Comparison of ENCODE assay signal across 16 mouse cellular contexts in genomic region chr19:6972247-6972917, GRCm38 (mm10). TPM values are rescaled to one million over a fixed set of nuclear protein-coding genes. Genes with fewer than 3 reads are reported as not detected.
DNase-seq lines count a peak whose midpoint lies in the region; ATAC-seq and TF ChIP-seq lines count a peak whose summit lies in the region.
"Had no signal": no experiment of that assay in that cellular context is flagged by ENCODE, and none has a peak within 500 bp of the region (broad histone marks: within the 10 kb centered on the region; RNA-seq: fewer than 3 reads in every experiment).

No protein-coding gene starts in this region.

- DNase-seq in heart, adult 11 months: peak; percentile 93
- no peak for DNase-seq in liver, embryonic 13.5 days
- DNase-seq in liver, postnatal 0 days: no peak
- DNase-seq in limb, embryonic 10.5 days (ENCODE audit: low spot score): no peak
- DNase-seq in left cerebral cortex, postnatal 4 days: no peak
- no peak for DNase-seq in adrenal gland, postnatal 4 days (ENCODE audit: low spot score in 2 of 2)
- DNase-seq: cerebellum, postnatal 14 days; heart, postnatal 36 days; spleen, adult 18-20 months; thymus, postnatal 14 days had no signal

- H3K4me1 ChIP-seq in heart, embryonic 12.5 days (replicated peaks): peaks cover 62% of the 10 kb centered on the region
- peaks cover 88% of the 10 kb centered on the region for H3K4me1 ChIP-seq in liver, embryonic 13.5 days (replicated peaks)
- peaks cover 46% of the 10 kb centered on the region for H3K4me1 ChIP-seq in liver, postnatal 0 days (ENCODE audit: insufficient read depth)
- peaks cover 12% of the 10 kb centered on the region for H3K4me1 ChIP-seq in ES-Bruce4 (ENCODE audit: control insufficient read depth, insufficient read depth, low read length)
- H3K4me1 ChIP-seq in limb, embryonic 10.5 days: peaks cover 75% of the 10 kb centered on the region

- no peak overlapping the region for H3K4me3 ChIP-seq in heart, embryonic 12.5 days
- H3K4me3 ChIP-seq in liver, embryonic 13.5 days (replicated peaks): no peak overlapping the region
- no peak overlapping the region for H3K4me3 ChIP-seq in liver, postnatal 0 days (ENCODE audit: low read depth, low read length)
- H3K4me3 ChIP-seq in ES-Bruce4 (ENCODE audit: low read depth, low read length): no peak overlapping the region
- H3K4me3 ChIP-seq in limb, embryonic 10.5 days: no peak overlapping the region; the same call in 1 of the 2 replicates
- H3K4me3 ChIP-seq: forebrain, embryonic 15.5 days; left cerebral cortex, adult 2 months had no signal

- TF ChIP-seq POLR2A in ES-Bruce4 (IDR thresholded peaks at IDR 0.05; ENCODE audit: insufficient read depth, low read length): no peak

- H3K36me3 ChIP-seq in heart, embryonic 12.5 days: peaks cover 8% of the 10 kb centered on the region
- peaks cover 10% of the 10 kb centered on the region for H3K36me3 ChIP-seq in liver, embryonic 13.5 days
- peaks cover 2% of the 10 kb centered on the region for H3K36me3 ChIP-seq in liver, postnatal 0 days (replicated peaks; ENCODE audit: insufficient read depth, low read length)
- H3K36me3 ChIP-seq in ES-Bruce4 (ENCODE audit: control insufficient read depth, insufficient read depth, low read length, poor library complexity, severe bottlenecking): peaks cover 3% of the 10 kb centered on the region
- peaks cover 14% of the 10 kb centered on the region for H3K36me3 ChIP-seq in limb, embryonic 10.5 days

- no peaks in the 10 kb centered on the region for H3K27me3 ChIP-seq in heart, embryonic 12.5 days (replicated peaks)
- H3K27me3 ChIP-seq in liver, embryonic 13.5 days: peaks cover 7% of the 10 kb centered on the region; the same call in 1 of the 2 replicates
- no peaks in the 10 kb centered on the region for H3K27me3 ChIP-seq in liver, postnatal 0 days (ENCODE audit: insufficient read depth, low read length)
- no peaks in the 10 kb centered on the region for H3K27me3 ChIP-seq in ES-Bruce4 (ENCODE audit: control insufficient read depth, insufficient read depth, low read length, poor library complexity, severe bottlenecking)
- H3K27me3 ChIP-seq in limb, embryonic 10.5 days (ENCODE audit: low read depth, poor library complexity, severe bottlenecking): peaks cover 3% of the 10 kb centered on the region; the same call in 1 of the 2 replicates

- ATAC-seq in heart, embryonic 12.5 days (ENCODE audit: insufficient number of reproducible peaks, low FRiP score): no peak
- ATAC-seq in liver, embryonic 13.5 days (ENCODE audit: low read depth): no peak
- ATAC-seq in liver, postnatal 0 days: no peak
- ATAC-seq: forebrain, embryonic 15.5 days; hindbrain, embryonic 16.5 days; midbrain, embryonic 16.5 days had no signal

- H3K27ac ChIP-seq in heart, embryonic 12.5 days (ENCODE audit: poor library complexity, severe bottlenecking): no peak overlapping the region
- 0 out of 2 replicates have a peak overlapping the region, but pooled peaks have one; percentile 27 for H3K27ac ChIP-seq in liver, embryonic 13.5 days
- no peak overlapping the region for H3K27ac ChIP-seq in liver, postnatal 0 days (ENCODE audit: low read depth)
- peak overlapping the region; percentile 42; the same call in 1 of the 2 replicates for H3K27ac ChIP-seq in ES-Bruce4 (ENCODE audit: insufficient read depth, low read length)
- 0 out of 2 replicates have a peak overlapping the region, but pooled peaks have one; percentile 37 for H3K27ac ChIP-seq in limb, embryonic 10.5 days
- H3K27ac ChIP-seq: forebrain, embryonic 15.5 days; left cerebral cortex, adult 2 months had no signal

- intact Hi-C loops in left cerebral cortex, postnatal 4 days (cut with DNase I): no loop called here

- TF ChIP-seq CTCF in liver, postnatal 0 days (IDR thresholded peaks at IDR 0.05; ENCODE audit: low read depth): no peak
- no peak for TF ChIP-seq CTCF in ES-Bruce4 (IDR thresholded peaks at IDR 0.05; ENCODE audit: low read depth, low read length)

- H3K4me2 ChIP-seq in heart, embryonic 12.5 days: no peak overlapping the region
- no peak overlapping the region for H3K4me2 ChIP-seq in liver, embryonic 13.5 days
- no peak overlapping the region for H3K4me2 ChIP-seq in liver, postnatal 0 days (ENCODE audit: low read depth, low read length)
- H3K4me2 ChIP-seq: forebrain, embryonic 15.5 days had no signal

- no peak overlapping the region for H3K9ac ChIP-seq in heart, embryonic 12.5 days
- H3K9ac ChIP-seq in liver, embryonic 13.5 days: no peak overlapping the region
- no peak overlapping the region for H3K9ac ChIP-seq in liver, postnatal 0 days (replicated peaks)
- H3K9ac ChIP-seq in ES-Bruce4 (ENCODE audit: low read depth, poor library complexity, severe bottlenecking): no peak overlapping the region
- H3K9ac ChIP-seq: forebrain, embryonic 15.5 days had no signal

- 80% methylated on average over 13 of the region's 13 CpGs for WGBS in heart, embryonic 12.5 days
- WGBS in liver, embryonic 13.5 days (ENCODE audit: insufficient replicate concordance): 75% methylated on average over 13 of the region's 13 CpGs
- WGBS in liver, postnatal 0 days (ENCODE audit: insufficient replicate concordance): 77% methylated on average over 13 of the region's 13 CpGs
- 86% methylated on average over 13 of the region's 13 CpGs for WGBS in limb, embryonic 10.5 days

- no peaks in the 10 kb centered on the region for H3K9me3 ChIP-seq in heart, embryonic 12.5 days (replicated peaks)
- H3K9me3 ChIP-seq in liver, embryonic 13.5 days (replicated peaks): no peaks in the 10 kb centered on the region
- no peaks in the 10 kb centered on the region for H3K9me3 ChIP-seq in liver, postnatal 0 days (ENCODE audit: low read length)
- no peaks in the 10 kb centered on the region for H3K9me3 ChIP-seq in ES-Bruce4 (replicated peaks; ENCODE audit: control insufficient read depth, insufficient read depth, low read length, poor library complexity, severe bottlenecking)
- no peaks in the 10 kb centered on the region for H3K9me3 ChIP-seq in limb, embryonic 10.5 days (replicated peaks)
- H3K9me3 ChIP-seq: forebrain, embryonic 15.5 days had no signal

- no peak for TF ChIP-seq EP300 in liver, postnatal 0 days (IDR thresholded peaks at IDR 0.05; ENCODE audit: low read depth)
- no peak for TF ChIP-seq EP300 in ES-Bruce4 (IDR thresholded peaks at IDR 0.05; ENCODE audit: insufficient read depth, low read depth, low read length)

RNA-seq across cellular contexts. Expression of gene Ppp1r14b, which starts 2.4 kb away (rescaled TPM):
- polyA plus RNA-seq in heart, embryonic 12.5 days (2016; fragmentation: Nextera tagmentation; extraction: Ambion mirVana): 194 and 198 TPM in 2 replicates
- 73.6 and 81.7 TPM in 2 replicates for polyA plus RNA-seq in liver, embryonic 13.5 days (2015; fragmentation: Nextera tagmentation; extraction: Ambion mirVana)
- 48.3 and 57.2 TPM in 2 replicates for polyA plus RNA-seq in liver, postnatal 0 days (2015; fragmentation: Nextera tagmentation; extraction: Ambion mirVana)
- 151 and 166 TPM in 2 replicates for polyA plus RNA-seq in ES-Bruce4 (2011; ENCODE audit: insufficient read depth, insufficient read length, low read depth, missing spikeins)
- polyA plus RNA-seq in limb, embryonic 10.5 days (2016; fragmentation: Nextera tagmentation; extraction: Ambion mirVana): 245 and 281 TPM in 2 replicates
- 100 to 1,000 TPM; 335 to 369 TPM for total RNA-seq in left cerebral cortex, postnatal 4 days (2021)
- total RNA-seq in adrenal gland, postnatal 4 days (2021): 100 to 1,000 TPM; 292 to 312 TPM

RNA-seq across cellular contexts. Expression of gene Plcb3, which starts 3.9 kb away (rescaled TPM):
- polyA plus RNA-seq in heart, embryonic 12.5 days (2016; fragmentation: Nextera tagmentation; extraction: Ambion mirVana): 26.6 and 28.9 TPM in 2 replicates
- polyA plus RNA-seq in liver, embryonic 13.5 days (2015; fragmentation: Nextera tagmentation; extraction: Ambion mirVana): 5.6 and 6.3 TPM in 2 replicates
- 3.5 and 3.6 TPM in 2 replicates for polyA plus RNA-seq in liver, postnatal 0 days (2015; fragmentation: Nextera tagmentation; extraction: Ambion mirVana)
- 42.4 and 45.6 TPM in 2 replicates for polyA plus RNA-seq in ES-Bruce4 (2011; ENCODE audit: insufficient read depth, insufficient read length, low read depth, missing spikeins)
- 29.2 and 37.8 TPM in 2 replicates for polyA plus RNA-seq in limb, embryonic 10.5 days (2016; fragmentation: Nextera tagmentation; extraction: Ambion mirVana)
- 10 to 100 TPM; 13.7 to 15.1 TPM for total RNA-seq in left cerebral cortex, postnatal 4 days (2021)
- total RNA-seq in adrenal gland, postnatal 4 days (2021): 10 to 100 TPM; 63.7 to 66.2 TPM

RNA-seq across cellular contexts. Expression of gene Fkbp2, which starts 7.9 kb away (rescaled TPM):
- polyA plus RNA-seq in heart, embryonic 12.5 days (2016; fragmentation: Nextera tagmentation; extraction: Ambion mirVana): 73.3 and 81.9 TPM in 2 replicates
- polyA plus RNA-seq in liver, embryonic 13.5 days (2015; fragmentation: Nextera tagmentation; extraction: Ambion mirVana): 88.0 and 91.6 TPM in 2 replicates
- polyA plus RNA-seq in liver, postnatal 0 days (2015; fragmentation: Nextera tagmentation; extraction: Ambion mirVana): 78.5 and 79.0 TPM in 2 replicates
- polyA plus RNA-seq in ES-Bruce4 (2011; ENCODE audit: insufficient read depth, insufficient read length, low read depth, missing spikeins): 40.4 and 45.5 TPM in 2 replicates
- polyA plus RNA-seq in limb, embryonic 10.5 days (2016; fragmentation: Nextera tagmentation; extraction: Ambion mirVana): 94.0 and 102 TPM in 2 replicates
- total RNA-seq in left cerebral cortex, postnatal 4 days (2021): 10 to 100 TPM; 43.7 to 44.4 TPM
- 10 to 100 TPM; 61.6 to 66.4 TPM for total RNA-seq in adrenal gland, postnatal 4 days (2021)

RNA-seq across cellular contexts. Expression of gene Vegfb, which starts 15.1 kb away (rescaled TPM):
- 126 and 136 TPM in 2 replicates for polyA plus RNA-seq in heart, embryonic 12.5 days (2016; fragmentation: Nextera tagmentation; extraction: Ambion mirVana)
- 13.7 and 16.0 TPM in 2 replicates for polyA plus RNA-seq in liver, embryonic 13.5 days (2015; fragmentation: Nextera tagmentation; extraction: Ambion mirVana)
- 11.9 and 13.7 TPM in 2 replicates for polyA plus RNA-seq in liver, postnatal 0 days (2015; fragmentation: Nextera tagmentation; extraction: Ambion mirVana)
- 44.7 and 49.1 TPM in 2 replicates for polyA plus RNA-seq in ES-Bruce4 (2011; ENCODE audit: insufficient read depth, insufficient read length, low read depth, missing spikeins)
- polyA plus RNA-seq in limb, embryonic 10.5 days (2016; fragmentation: Nextera tagmentation; extraction: Ambion mirVana): 41.1 and 41.7 TPM in 2 replicates
- total RNA-seq in left cerebral cortex, postnatal 4 days (2021): 10 to 100 TPM; 74.4 to 80.7 TPM
- total RNA-seq in adrenal gland, postnatal 4 days (2021): 10 to 100 TPM; 88.6 to 89.2 TPM

RNA-seq across cellular contexts. Expression of gene Dnajc4, which starts 20.0 kb away (rescaled TPM):
- 32.7 and 33.9 TPM in 2 replicates for polyA plus RNA-seq in heart, embryonic 12.5 days (2016; fragmentation: Nextera tagmentation; extraction: Ambion mirVana)
- polyA plus RNA-seq in liver, embryonic 13.5 days (2015; fragmentation: Nextera tagmentation; extraction: Ambion mirVana): 9.8 and 11.8 TPM in 2 replicates
- polyA plus RNA-seq in liver, postnatal 0 days (2015; fragmentation: Nextera tagmentation; extraction: Ambion mirVana): 10.9 and 11.2 TPM in 2 replicates
- 14.8 and 15.8 TPM in 2 replicates for polyA plus RNA-seq in ES-Bruce4 (2011; ENCODE audit: insufficient read depth, insufficient read length, low read depth, missing spikeins)
- polyA plus RNA-seq in limb, embryonic 10.5 days (2016; fragmentation: Nextera tagmentation; extraction: Ambion mirVana): 17.4 and 19.4 TPM in 2 replicates
- 10 to 100 TPM; 14.0 to 17.7 TPM for total RNA-seq in left cerebral cortex, postnatal 4 days (2021)
- 10 to 100 TPM; 35.3 to 37.6 TPM for total RNA-seq in adrenal gland, postnatal 4 days (2021)

Comparison
In these comparisons a context has a peak if more than half of its experiments do, and no peak if none do; other contexts are left out.
1. H3K27ac ChIP-seq: peak in liver, embryonic 13.5 days (single experiment), ES-Bruce4 (single experiment) and limb, embryonic 10.5 days (single experiment); none in heart, embryonic 12.5 days (single experiment) and liver, postnatal 0 days (single experiment).